Mouse (Mus musculus): ENCODE measurements around the gene Haghl. TPM values are rescaled to one million over a fixed set of nuclear protein-coding genes. Genes with fewer than 3 reads are reported as not detected.
A peak's percentile ranks its signal among the peaks of the same experiment; 100 is the strongest.

Haghl gene
- polyA plus RNA-seq, 1 experiment from 2014 or later = 58.7 TPM

DNA sequence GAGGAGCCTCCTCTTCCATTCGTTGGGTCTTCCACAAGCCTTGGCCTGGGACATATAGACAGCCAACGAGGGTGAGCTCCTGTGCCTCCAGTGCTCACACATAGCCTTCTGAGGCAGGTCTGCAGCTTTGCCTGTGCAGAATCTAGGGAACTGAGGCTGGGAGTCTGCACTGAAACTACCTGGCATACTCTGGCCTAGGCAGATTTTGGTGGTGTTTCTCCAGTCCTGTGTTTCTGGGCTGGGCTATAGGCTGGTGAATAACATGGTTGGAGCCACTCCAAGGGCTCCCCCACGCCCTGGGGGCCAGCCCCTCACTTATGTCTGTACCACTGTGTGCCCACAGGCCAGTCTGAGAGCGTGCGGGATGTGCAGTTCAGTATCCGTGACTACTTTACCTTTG lies 39.8 kb upstream of the Haghl start:
- H3K4me3 ChIP-seq (ENCODE audit: low read depth, low read length) = no peak overlapping the region
- H3K9me3 ChIP-seq (replicated peaks; ENCODE audit: control insufficient read depth, low read length) = no peaks in the 10 kb centered on the region
- 90% methylated on average over 6 of the region's 6 CpGs for WGBS
- no peak overlapping the region for H3K4me2 ChIP-seq (ENCODE audit: low read depth, low read length)
- peaks cover under 1% of the 10 kb centered on the region; the same call in 1 of the 2 replicates for H3K27me3 ChIP-seq (ENCODE audit: control insufficient read depth, insufficient read depth, low read length)
- DNase-seq (ENCODE audit: low spot score) (no peak), ATAC-seq (replicated peaks; ENCODE audit: insufficient number of reproducible peaks, low FRiP score, low TSS enrichment, low read depth) (no peak)
- no peaks in the 10 kb centered on the region; the same call in none of the 2 replicates for H3K36me3 ChIP-seq (replicated peaks; ENCODE audit: control insufficient read depth, insufficient read depth, low read depth, low read length)
- no peak overlapping the region for H3K27ac ChIP-seq (replicated peaks; ENCODE audit: low read depth, low read length)
- H3K4me1 ChIP-seq (ENCODE audit: control insufficient read depth, insufficient read depth, low read length) = peaks cover 13% of the 10 kb centered on the region
- H3K9ac ChIP-seq (replicated peaks; ENCODE audit: low read length) = no peak overlapping the region

DNA sequence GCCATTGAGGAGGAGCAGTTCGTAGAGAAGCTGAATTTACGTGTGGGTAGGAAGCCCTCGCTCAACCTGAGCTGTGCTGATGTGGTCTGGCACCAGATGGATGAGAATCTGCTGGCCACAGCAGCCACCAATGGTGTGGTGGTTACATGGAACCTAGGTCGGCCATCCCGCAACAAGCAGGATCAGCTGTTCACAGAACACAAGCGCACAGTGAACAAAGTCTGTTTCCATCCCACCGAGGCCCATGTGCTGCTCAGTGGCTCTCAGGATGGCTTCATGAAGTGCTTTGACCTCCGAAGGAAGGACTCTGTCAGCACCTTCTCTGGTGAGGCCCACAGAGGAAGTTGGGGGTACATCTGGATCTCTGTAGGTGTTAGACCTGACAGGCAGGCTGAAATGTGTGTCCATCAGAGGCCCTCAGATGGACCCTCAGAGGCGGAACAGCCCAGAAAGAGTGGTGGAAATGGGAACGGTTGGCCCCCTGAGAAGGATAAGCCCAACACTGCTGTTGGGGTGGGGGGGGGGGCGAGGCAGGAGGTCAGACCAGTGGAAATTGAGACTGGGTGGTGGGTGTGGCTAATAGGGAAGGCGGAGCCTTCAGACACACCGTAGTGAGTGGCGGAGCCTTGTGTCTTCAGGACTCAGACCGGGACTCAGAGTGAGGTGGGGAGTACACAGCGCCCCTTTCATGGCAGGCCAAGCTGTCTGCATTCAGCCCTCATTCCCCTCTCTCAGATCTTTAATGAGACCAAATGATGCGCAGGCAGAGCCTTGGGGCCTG lies 39.1 kb upstream of the Haghl start:
- Histone ChIP-seq H3K9me3 (replicated peaks; ENCODE audit: control insufficient read depth, low read length) (no peaks in the 10 kb centered on the region), H3K27me3 (ENCODE audit: control insufficient read depth, insufficient read depth, low read length) (peaks cover 8% of the 10 kb centered on the region), H3K4me1 (ENCODE audit: control insufficient read depth, insufficient read depth, low read length) (peaks cover 10% of the 10 kb centered on the region), H3K4me3 (ENCODE audit: low read depth, low read length) (peak overlapping the region; percentile 58), H3K4me2 (ENCODE audit: low read depth, low read length) (peak overlapping the region; percentile 93; the same call in 1 of the 2 replicates), H3K36me3 (replicated peaks; ENCODE audit: control insufficient read depth, insufficient read depth, low read depth, low read length) (no peaks in the 10 kb centered on the region; the same call in 1 of the 2 replicates), H3K9ac (replicated peaks; ENCODE audit: low read length) (peak overlapping the region; percentile 75; the same call in 1 of the 2 replicates), H3K27ac (replicated peaks; ENCODE audit: low read depth, low read length) (no peak overlapping the region)
- no peak for DNase-seq (ENCODE audit: low spot score)
- ATAC-seq (replicated peaks; ENCODE audit: insufficient number of reproducible peaks, low FRiP score, low TSS enrichment, low read depth) = no peak
- 78% methylated on average over 16 of the region's 17 CpGs for WGBS

DNA sequence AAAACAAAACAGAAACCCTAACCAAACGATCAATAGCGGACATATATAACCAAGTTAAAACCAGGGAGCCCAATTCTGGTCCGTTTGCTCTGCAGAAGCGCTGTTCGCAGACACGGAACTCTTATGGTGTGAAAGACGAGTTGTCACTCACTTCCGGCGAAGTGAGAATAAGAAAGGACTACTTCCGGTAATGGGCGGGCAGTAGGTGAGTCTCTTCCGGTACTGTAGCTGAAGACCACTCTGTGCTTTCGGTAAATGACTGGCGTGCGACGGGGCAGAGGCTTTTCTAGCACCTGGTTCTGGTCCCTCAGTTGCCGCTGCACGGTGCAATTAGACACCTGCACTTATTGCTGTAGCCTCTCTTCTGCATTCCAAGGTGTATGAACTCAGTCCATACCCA lies 38.0 kb upstream of the Haghl start, which contains the start of gene Wdr24:
Wdr24 (plus strand) TSS at position 176 of the 400 bp plus-strand sequence.
- WGBS = under 1% methylated on average over 18 of the region's 18 CpGs
- Histone ChIP-seq H3K9ac (replicated peaks; ENCODE audit: low read length) (peak within 1 kb of the TSS; percentile 75), H3K9me3 (replicated peaks; ENCODE audit: control insufficient read depth, low read length) (no peaks in the 10 kb centered on the region), H3K27me3 (ENCODE audit: control insufficient read depth, insufficient read depth, low read length) (peaks cover 19% of the 10 kb centered on the region), H3K4me3 (ENCODE audit: low read depth, low read length) (peak within 1 kb of the TSS; percentile 58), H3K4me1 (ENCODE audit: control insufficient read depth, insufficient read depth, low read length) (peaks cover 9% of the 10 kb centered on the region), H3K36me3 (replicated peaks; ENCODE audit: control insufficient read depth, insufficient read depth, low read depth, low read length) (no peaks in the 10 kb centered on the region; the same call in 1 of the 2 replicates), H3K4me2 (ENCODE audit: low read depth, low read length) (peak within 1 kb of the TSS; percentile 93), H3K27ac (replicated peaks; ENCODE audit: low read depth, low read length) (no peak within 1 kb of the TSS)
- DNase-seq (ENCODE audit: low spot score) (peak; percentile 91), ATAC-seq (replicated peaks; ENCODE audit: insufficient number of reproducible peaks, low FRiP score, low TSS enrichment, low read depth) (0 out of 2 replicates have a peak, but pooled peaks have one; percentile 25)

DNA sequence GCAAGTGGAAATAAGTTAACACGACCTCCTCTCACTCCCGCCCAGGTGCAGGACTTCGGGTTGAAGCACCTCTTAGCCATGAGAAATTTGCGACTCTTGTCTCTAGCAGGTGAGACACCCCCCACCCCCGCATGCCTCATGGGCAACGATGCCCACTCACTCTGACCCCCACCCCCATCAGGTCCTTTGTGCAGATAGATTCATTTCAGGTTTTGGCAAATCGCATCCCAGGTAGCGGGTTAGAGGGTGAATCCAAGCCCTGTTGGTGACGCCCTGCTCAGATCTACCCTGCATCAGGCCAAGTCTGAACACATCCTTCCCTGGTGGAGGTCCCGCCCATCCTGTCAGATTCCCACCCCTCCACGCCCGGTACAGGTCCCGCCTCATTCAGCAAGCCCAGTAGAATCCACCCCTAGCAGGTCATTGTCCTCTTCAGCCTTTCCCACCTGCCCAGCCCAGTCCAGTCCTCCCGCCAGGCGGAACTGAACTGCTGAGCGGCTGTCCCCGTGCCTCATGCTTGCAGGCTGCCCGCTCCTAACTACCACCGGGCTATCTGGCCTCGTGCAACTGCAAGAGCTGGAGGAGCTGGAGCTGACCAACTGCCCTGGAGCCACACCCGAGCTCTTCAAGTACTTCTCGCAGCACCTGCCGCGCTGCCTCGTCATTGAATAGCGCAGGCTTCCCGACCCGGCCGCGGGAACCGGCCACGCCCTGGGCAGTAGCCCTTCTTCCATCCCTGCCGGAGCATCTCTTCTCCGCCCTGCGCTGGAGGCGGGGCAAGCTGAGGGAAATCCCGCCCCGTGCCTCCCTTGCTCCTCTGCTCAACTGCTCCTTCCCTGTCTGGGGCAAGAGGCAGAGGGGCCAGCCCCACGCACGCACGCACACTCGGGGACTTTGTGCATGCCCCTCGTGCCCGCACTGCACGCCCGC lies 33.6 kb upstream of the Haghl start:
- no peaks in the 10 kb centered on the region for H3K36me3 ChIP-seq (replicated peaks; ENCODE audit: control insufficient read depth, insufficient read depth, low read depth, low read length)
- no peak overlapping the region; the same call in 1 of the 2 replicates for H3K9ac ChIP-seq (replicated peaks; ENCODE audit: low read length)
- ATAC-seq (replicated peaks; ENCODE audit: insufficient number of reproducible peaks, low FRiP score, low TSS enrichment, low read depth) (no peak), DNase-seq (ENCODE audit: low spot score) (no peak)
- peak overlapping the region; percentile 18 for H3K4me3 ChIP-seq (ENCODE audit: low read depth, low read length)
- H3K27ac ChIP-seq (replicated peaks; ENCODE audit: low read depth, low read length) = no peak overlapping the region
- peak overlapping the region; percentile 16 for H3K4me2 ChIP-seq (ENCODE audit: low read depth, low read length)
- 7% methylated on average over 46 of the region's 46 CpGs for WGBS
- peaks cover 28% of the 10 kb centered on the region for H3K27me3 ChIP-seq (ENCODE audit: control insufficient read depth, insufficient read depth, low read length)
- peaks cover 2% of the 10 kb centered on the region for H3K4me1 ChIP-seq (ENCODE audit: control insufficient read depth, insufficient read depth, low read length)
- H3K9me3 ChIP-seq (replicated peaks; ENCODE audit: control insufficient read depth, low read length) = no peaks in the 10 kb centered on the region

DNA sequence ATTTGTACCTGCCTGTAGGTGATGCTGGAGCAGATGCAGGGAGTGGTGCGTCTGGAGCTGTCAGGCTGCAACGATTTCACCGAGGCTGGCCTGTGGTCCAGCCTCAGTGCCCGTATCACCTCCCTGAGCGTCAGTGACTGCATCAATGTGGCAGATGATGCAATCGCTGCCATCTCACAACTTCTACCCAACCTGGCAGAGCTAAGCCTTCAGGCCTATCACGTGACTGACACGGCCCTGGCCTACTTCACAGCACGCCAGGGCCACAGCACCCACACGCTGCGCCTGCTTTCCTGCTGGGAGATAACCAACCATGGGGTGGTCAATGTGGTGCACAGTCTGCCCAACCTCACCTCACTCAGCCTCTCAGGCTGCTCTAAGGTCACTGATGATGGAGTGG lies 32.2 kb upstream of the Haghl start:
- no peak overlapping the region for H3K9ac ChIP-seq (replicated peaks; ENCODE audit: low read length)
- no peak overlapping the region for H3K4me2 ChIP-seq (ENCODE audit: low read depth, low read length)
- WGBS = 83% methylated on average over 11 of the region's 11 CpGs
- no peaks in the 10 kb centered on the region for H3K4me1 ChIP-seq (ENCODE audit: control insufficient read depth, insufficient read depth, low read length)
- H3K27ac ChIP-seq (replicated peaks; ENCODE audit: low read depth, low read length) = no peak overlapping the region
- no peaks in the 10 kb centered on the region for H3K36me3 ChIP-seq (replicated peaks; ENCODE audit: control insufficient read depth, insufficient read depth, low read depth, low read length)
- ATAC-seq (replicated peaks; ENCODE audit: insufficient number of reproducible peaks, low FRiP score, low TSS enrichment, low read depth) (no peak), DNase-seq (ENCODE audit: low spot score) (no peak)
- peaks cover 28% of the 10 kb centered on the region for H3K27me3 ChIP-seq (ENCODE audit: control insufficient read depth, insufficient read depth, low read length)
- H3K4me3 ChIP-seq (ENCODE audit: low read depth, low read length) = no peak overlapping the region
- no peaks in the 10 kb centered on the region for H3K9me3 ChIP-seq (replicated peaks; ENCODE audit: control insufficient read depth, low read length)

DNA sequence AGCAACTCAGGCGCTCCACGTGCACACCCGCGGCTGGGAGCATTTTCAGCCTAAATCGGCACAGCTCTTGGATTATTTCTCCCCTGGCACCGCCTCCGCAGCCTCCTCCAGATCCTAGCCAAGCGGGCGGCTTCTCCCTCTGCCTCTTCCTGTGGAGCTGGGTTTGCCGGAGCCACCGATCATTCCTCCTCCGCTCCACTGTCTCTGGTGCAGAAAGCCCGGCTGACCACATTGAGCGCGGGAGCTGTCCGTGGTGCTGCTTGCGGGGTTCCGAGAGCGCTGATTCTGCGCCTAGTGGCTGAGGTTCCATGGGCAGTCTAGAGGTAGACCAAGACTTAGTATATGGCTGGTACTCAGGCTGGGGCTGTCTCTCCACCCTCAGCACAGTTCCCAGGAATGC lies 28.0 kb upstream of the Haghl start:
- peaks cover 19% of the 10 kb centered on the region for H3K27me3 ChIP-seq (ENCODE audit: control insufficient read depth, insufficient read depth, low read length)
- H3K4me3 ChIP-seq (ENCODE audit: low read depth, low read length) = no peak overlapping the region
- H3K4me2 ChIP-seq (ENCODE audit: low read depth, low read length) = no peak overlapping the region
- H3K4me1 ChIP-seq (ENCODE audit: control insufficient read depth, insufficient read depth, low read length) = no peaks in the 10 kb centered on the region; the same call in 1 of the 2 replicates
- H3K9ac ChIP-seq (replicated peaks; ENCODE audit: low read length) = no peak overlapping the region
- WGBS = 4% methylated on average over 20 of the region's 20 CpGs
- no peak for ATAC-seq (replicated peaks; ENCODE audit: insufficient number of reproducible peaks, low FRiP score, low TSS enrichment, low read depth)
- H3K27ac ChIP-seq (replicated peaks; ENCODE audit: low read depth, low read length) = no peak overlapping the region
- H3K9me3 ChIP-seq (replicated peaks; ENCODE audit: control insufficient read depth, low read length) = no peaks in the 10 kb centered on the region
- H3K36me3 ChIP-seq (replicated peaks; ENCODE audit: control insufficient read depth, insufficient read depth, low read depth, low read length) = no peaks in the 10 kb centered on the region
- peak; percentile 93 for DNase-seq (ENCODE audit: low spot score)

DNA sequence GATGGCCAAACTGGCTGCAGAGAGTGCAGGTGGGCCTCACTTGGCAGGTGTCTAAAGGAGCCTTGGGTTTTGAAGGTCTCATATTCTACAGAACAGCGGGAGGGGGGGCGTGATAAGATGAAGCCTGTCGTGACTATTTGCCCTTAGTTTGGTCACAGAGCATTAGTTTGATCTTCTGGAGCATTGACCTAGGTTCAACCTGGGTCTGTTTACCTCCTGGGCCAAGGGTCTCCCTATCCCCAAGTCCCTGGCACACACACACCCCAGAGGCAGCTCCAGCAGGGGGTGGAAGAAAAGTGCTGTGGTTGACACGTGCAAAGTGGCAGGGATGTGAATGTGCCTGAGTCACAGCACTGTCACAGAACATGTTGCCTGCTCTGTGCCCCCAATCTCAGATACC lies 25.4 kb upstream of the Haghl start:
- no peak overlapping the region for H3K4me3 ChIP-seq (ENCODE audit: low read depth, low read length)
- H3K27me3 ChIP-seq (ENCODE audit: control insufficient read depth, insufficient read depth, low read length) = peaks cover 14% of the 10 kb centered on the region
- no peak overlapping the region for H3K4me2 ChIP-seq (ENCODE audit: low read depth, low read length)

More for the DNA sequence above, 25.4 kb upstream of the Haghl start:
- Histone ChIP-seq H3K27ac (replicated peaks; ENCODE audit: low read depth, low read length) (no peak overlapping the region), H3K9ac (replicated peaks; ENCODE audit: low read length) (no peak overlapping the region), H3K36me3 (replicated peaks; ENCODE audit: control insufficient read depth, insufficient read depth, low read depth, low read length) (no peaks in the 10 kb centered on the region), H3K9me3 (replicated peaks; ENCODE audit: control insufficient read depth, low read length) (no peaks in the 10 kb centered on the region), H3K4me1 (ENCODE audit: control insufficient read depth, insufficient read depth, low read length) (no peaks in the 10 kb centered on the region; the same call in 1 of the 2 replicates)
- DNase-seq (ENCODE audit: low spot score) (no peak), ATAC-seq (replicated peaks; ENCODE audit: insufficient number of reproducible peaks, low FRiP score, low TSS enrichment, low read depth) (no peak)
- WGBS = 74% methylated on average over 4 of the region's 4 CpGs
